ENCODE assay signal across 8 mouse cellular contexts in the genomic region with DNA sequence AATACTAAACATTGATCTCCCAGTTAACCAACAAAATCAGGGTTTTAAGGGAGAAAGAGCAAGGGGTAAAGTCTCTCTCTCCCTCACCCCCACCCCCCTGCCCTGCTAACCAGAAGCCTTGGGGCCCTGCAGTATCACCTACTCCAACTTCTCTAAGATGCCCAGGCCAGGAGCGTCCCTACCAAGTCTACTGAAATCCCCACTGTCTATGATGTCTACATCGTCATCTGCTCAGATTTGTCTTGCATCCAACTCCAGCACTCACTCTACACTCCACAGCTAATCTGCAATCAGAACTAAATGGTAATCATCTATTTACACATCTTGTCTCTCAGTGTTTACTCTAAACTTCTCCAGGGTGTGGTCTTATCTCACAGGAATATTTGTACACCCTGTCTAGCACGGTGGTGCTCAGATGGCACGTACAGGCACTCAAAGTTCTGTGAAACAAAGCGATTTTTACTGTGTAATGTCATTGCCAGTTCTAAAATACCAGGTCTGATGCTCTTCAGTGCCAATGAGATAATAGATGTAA. TPM values are rescaled to one million over a fixed set of nuclear protein-coding genes. Genes with fewer than 3 reads are reported as not detected.
DNase-seq lines count a peak whose midpoint lies in the region; ATAC-seq and TF ChIP-seq lines count a peak whose summit lies in the region.

No protein-coding gene starts in this region.

- TF ChIP-seq POLR2A in bone marrow macrophage, adult 2 months (IDR thresholded peaks at IDR 0.05; ENCODE audit: borderline replicate concordance, low read depth, low read length): no peak

- H3K4me2 ChIP-seq in heart, embryonic 11.5 days: peak overlapping the region; percentile 81

- no peak for DNase-seq in heart, postnatal 36 days
- no peak for DNase-seq in hindbrain, embryonic 10.5 days (ENCODE audit: low spot score)
- no peak for DNase-seq in adrenal gland, adult 2 months
- DNase-seq in layer of hippocampus, adult 9-11 months: no peak
- DNase-seq in gastrocnemius, adult 8-10 months (ENCODE audit: low spot score in 2 of 2): no peak

- H3K27me3 ChIP-seq in heart, embryonic 11.5 days (ENCODE audit: control insufficient read depth, insufficient read depth, low read length): no peaks in the 10 kb centered on the region
- H3K27me3 ChIP-seq in hindbrain, embryonic 10.5 days (ENCODE audit: insufficient read depth, poor library complexity, severe bottlenecking): no peaks in the 10 kb centered on the region

- H3K27ac ChIP-seq in heart, embryonic 11.5 days (ENCODE audit: low read depth, low read length): peak overlapping the region; percentile 96
- peak overlapping the region; percentile 88 for H3K27ac ChIP-seq in bone marrow macrophage, adult 2 months (ENCODE audit: insufficient read depth, low read depth, low read length)
- H3K27ac ChIP-seq in hindbrain, embryonic 10.5 days: peak overlapping the region; percentile 98

- no peaks in the 10 kb centered on the region for H3K36me3 ChIP-seq in heart, embryonic 11.5 days (ENCODE audit: control insufficient read depth, insufficient read depth, low read length)
- H3K36me3 ChIP-seq in hindbrain, embryonic 10.5 days: no peaks in the 10 kb centered on the region

- 0 out of 2 replicates have a peak, but pooled peaks cover 5% of the 10 kb centered on the region for H3K4me1 ChIP-seq in heart, embryonic 11.5 days (ENCODE audit: control insufficient read depth, insufficient read depth, low read length)
- peaks cover 41% of the 10 kb centered on the region for H3K4me1 ChIP-seq in bone marrow macrophage, adult 2 months (ENCODE audit: control insufficient read depth, insufficient read depth, low read length)
- H3K4me1 ChIP-seq in hindbrain, embryonic 10.5 days (replicated peaks): peaks cover 23% of the 10 kb centered on the region

- 0 out of 2 replicates have a peak, but pooled peaks have one; percentile 23 for ATAC-seq in heart, embryonic 11.5 days (replicated peaks; ENCODE audit: insufficient number of reproducible peaks, low FRiP score, low TSS enrichment)
- 0 out of 2 replicates have a peak, but pooled peaks have one; percentile 6 for ATAC-seq in megakaryocyte progenitor cell, adult 5-6 weeks (replicated peaks; ENCODE audit: poor library complexity)

- WGBS in heart, embryonic 11.5 days (ENCODE audit: insufficient replicate concordance): 22% methylated on average over 5 of the region's 5 CpGs
- 47% methylated on average over 5 of the region's 5 CpGs for WGBS in hindbrain, embryonic 10.5 days

- H3K9ac ChIP-seq in heart, embryonic 11.5 days (ENCODE audit: low read depth, low read length): peak overlapping the region; percentile 92

- intact Hi-C loops in heart, postnatal 36 days (cut with DNase I): loop anchor here (2.0 kb wide), 1 partner anchor 27 kb away; no protein-coding TSS in a partner anchor

- peak overlapping the region; percentile 85 for H3K4me3 ChIP-seq in heart, embryonic 11.5 days (ENCODE audit: low read depth, low read length)
- peak overlapping the region; percentile 80 for H3K4me3 ChIP-seq in bone marrow macrophage, adult 2 months (ENCODE audit: insufficient read depth, low read length)
- peak overlapping the region; percentile 84 for H3K4me3 ChIP-seq in hindbrain, embryonic 10.5 days

- TF ChIP-seq CTCF in bone marrow macrophage, adult 2 months (IDR thresholded peaks at IDR 0.05; ENCODE audit: low read depth, low read length): no peak

- no peaks in the 10 kb centered on the region for H3K9me3 ChIP-seq in heart, embryonic 11.5 days (replicated peaks; ENCODE audit: control insufficient read depth, low read length)
- no peaks in the 10 kb centered on the region for H3K9me3 ChIP-seq in hindbrain, embryonic 10.5 days

RNA-seq across cellular contexts. Expression of a gene that starts 0.9 kb away (rescaled TPM):
- 94.5 and 101 TPM in 2 replicates for polyA plus RNA-seq in heart, embryonic 11.5 days (2014; fragmentation: Nextera tagmentation; extraction: Ambion mirVana)
- 100 to 1,000 TPM; 239 to 279 TPM for total RNA-seq in heart, postnatal 36 days (2021)
- 577 and 608 TPM in 2 replicates for polyA plus RNA-seq in bone marrow macrophage, adult 2 months (2012; ENCODE audit: insufficient read depth, insufficient read length, missing spikeins)
- 94.9 and 101 TPM in 2 replicates for polyA plus RNA-seq in hindbrain, embryonic 10.5 days (2016; fragmentation: Nextera tagmentation; extraction: Ambion mirVana)
- total RNA-seq in megakaryocyte progenitor cell, adult 5-6 weeks (2015): 117 and 125 TPM in 2 replicates
- 36.0 and 36.6 TPM in 2 replicates for total RNA-seq in megakaryocyte progenitor cell, adult 5-6 weeks (2017)
- total RNA-seq in adrenal gland, adult 2 months (2021): 100 to 1,000 TPM; 481 to 548 TPM
- polyA plus RNA-seq in adrenal gland, adult 2 months (2012; rRNA removed): 144 and 174 TPM in 2 replicates
- total RNA-seq in gastrocnemius, adult 8-10 months (2022): 100 to 1,000 TPM in 2 of 4 experiments, 10 to 100 TPM in 2; 85.9 to 103 (median 95.5) TPM
